Mouse (Mus musculus) ES-E14 (cell line): ENCODE results near the gene Msantd2. TPM values are rescaled to one million over a fixed set of nuclear protein-coding genes. Genes with fewer than 3 reads are reported as not detected.

Experiments
- DNase-seq: peaks from one replicate; pipeline ENCODE4 v3.0.0-alpha.2; 2013; ENCODE audit warnings: low read depth, low spot score
- H3K27ac ChIP-seq: 2 replicates; pipeline ENCODE4 v1.5.1; 2012; ENCODE audit warnings: low read depth, mild to moderate bottlenecking, low read length, moderate library complexity, mixed read lengths; ENCODE audit not compliant: poor library complexity, insufficient read depth, severe bottlenecking
- H3K36me3 ChIP-seq: 2 replicates; pipeline ENCODE4 v1.6.1; 2012; ENCODE audit warnings: mild to moderate bottlenecking, low read length, moderate library complexity, mixed read lengths; ENCODE audit not compliant: control insufficient read depth, poor library complexity, insufficient read depth, severe bottlenecking
- H3K4me1 ChIP-seq, 2 experiments: fragments of 150-350 bp in 1 of 2; sonication (generic) in 1 of 2; 2 replicates each; pipeline ENCODE4 v1.6.1; 2012; ENCODE audit warnings: low read length in 2 of 2, mild to moderate bottlenecking in 1 of 2, mixed read lengths in 1 of 2; ENCODE audit not compliant: control insufficient read depth in 2 of 2, insufficient read depth in 2 of 2, poor library complexity in 1 of 2
- H3K4me3 ChIP-seq, 2 experiments: fragments of 150-350 bp in 1 of 2; sonication (generic) in 1 of 2; 2 replicates each; pipeline ENCODE4 v1.5.1; 2012; ENCODE audit warnings: low read length in 2 of 2, low read depth in 1 of 2, mild to moderate bottlenecking in 1 of 2, mixed read lengths in 1 of 2; ENCODE audit not compliant: insufficient read depth in 1 of 2, poor library complexity in 1 of 2, severe bottlenecking in 1 of 2
- H3K9ac ChIP-seq: 2 replicates; pipeline ENCODE4 v1.6.1; 2012; ENCODE audit warnings: low read depth, mild to moderate bottlenecking, low read length, mixed read lengths; ENCODE audit not compliant: poor library complexity, insufficient read depth, severe bottlenecking
- H3K9me3 ChIP-seq: fragments of 150-350 bp; sonication (generic); 2 replicates; pipeline ENCODE4 v1.6.1; 2012; ENCODE audit warnings: low read depth, mild to moderate bottlenecking, low read length; ENCODE audit not compliant: control insufficient read depth, insufficient read depth
- CHD2 ChIP-seq: IDR thresholded peaks from 2 replicates; pipeline ENCODE4 v1.6.1; 2014; ENCODE audit warnings: mild to moderate bottlenecking, low read depth, low read length, inconsistent platforms
- HCFC1 ChIP-seq: IDR thresholded peaks from 2 replicates; pipeline ENCODE4 v1.6.1; 2012; ENCODE audit warnings: low read length, inconsistent platforms, borderline replicate concordance; ENCODE audit not compliant: insufficient read depth
- MAFK ChIP-seq: IDR thresholded peaks from 2 replicates; pipeline ENCODE4 v1.6.1; 2014; ENCODE audit warnings: mild to moderate bottlenecking, low read depth, low read length, inconsistent platforms; ENCODE audit not compliant: insufficient read depth
- ZC3H11A ChIP-seq: IDR thresholded peaks from 2 replicates; pipeline ENCODE4 v1.6.1; 2012; ENCODE audit warnings: low read depth, mild to moderate bottlenecking, inconsistent platforms, low read length, borderline replicate concordance
- ZNF384 ChIP-seq: IDR thresholded peaks from 2 replicates; pipeline ENCODE4 v1.6.1; 2012; ENCODE audit warnings: low read depth, low read length, inconsistent platforms
- in situ Hi-C, 2 experiments: fragments of 600-800 bp; cut with MboI; formaldehyde crosslinking; loops; one replicate each; pipeline ENCODE4 v1.15.1; 2025; ENCODE audit warnings: low sequenced_read_pairs in 2 of 2, inconsistent platforms in 1 of 2; ENCODE audit not compliant: unreplicated experiment in 2 of 2
- total RNA-seq: library from RNA; depleted of rRNA; stranded (reverse); fragments of 300-350 nt; gene quantifications from 2 replicates; pipeline ENCODE4 v1.2.3, GENCODE M21; 2012

Gene Msantd2
- total RNA-seq, 1 experiment = 81.3 TPM

DNA sequence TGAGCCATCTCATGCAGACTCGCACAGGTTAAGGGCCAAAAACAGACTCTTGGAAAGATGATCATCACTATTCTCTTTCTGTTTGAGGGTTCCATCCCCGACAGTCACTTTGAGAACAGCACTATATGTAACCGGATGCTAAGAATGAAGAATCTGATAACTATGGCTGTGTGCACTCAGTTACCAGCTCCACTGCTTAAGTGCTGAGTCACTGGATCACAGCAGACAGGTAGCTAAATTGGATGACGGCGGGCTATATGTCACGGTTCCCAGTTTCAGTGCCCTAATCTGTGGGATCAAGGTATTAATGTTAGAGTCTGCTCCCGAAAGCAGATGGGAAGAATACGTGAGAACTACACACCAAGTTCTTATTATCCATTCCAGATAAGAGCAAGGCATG is 33.3 kb upstream of the Msantd2 start:
- Histone ChIP-seq H3K27ac (no peak overlapping the region), H3K9ac (no peak overlapping the region), H3K36me3 (no peaks in the 10 kb centered on the region), H3K9me3 (no peaks in the 10 kb centered on the region), H3K4me3 (0 out of 4 replicates have a peak overlapping the region, but pooled peaks of 1 of the 2 experiments have one; percentile 37), H3K4me1 (peaks cover 5 to 7% of the 10 kb centered on the region in 2 experiments; a peak in 2 of 4 replicates)
- in situ Hi-C loops = no loop called here
- no peak for DNase-seq
- TF ChIP-seq CHD2 = no peak
- peak; percentile 68 for TF ChIP-seq MAFK
- no peak for TF ChIP-seq ZC3H11A
- TF ChIP-seq HCFC1 = no peak
- no peak for TF ChIP-seq ZNF384

DNA sequence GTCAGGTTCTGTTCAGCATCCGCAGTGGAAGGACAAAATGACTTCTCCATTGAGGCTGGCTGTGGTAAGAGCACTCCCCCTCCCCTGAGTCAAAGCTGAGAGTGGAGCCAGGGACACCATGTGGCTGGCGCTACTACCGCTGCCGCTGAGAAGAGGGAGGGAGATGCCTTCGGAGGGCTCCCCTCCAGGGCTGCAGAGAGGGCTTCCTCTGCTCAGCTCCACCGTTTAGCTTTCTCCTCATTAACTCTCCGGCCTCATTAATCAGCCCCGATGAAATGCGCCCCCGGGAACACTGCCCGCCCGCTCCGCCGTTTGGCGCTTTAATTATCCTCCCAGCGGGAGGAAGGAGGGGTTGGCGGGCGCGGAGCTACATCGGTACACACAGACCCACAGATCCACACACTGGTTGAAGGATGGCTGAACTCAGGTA is 32.6 kb upstream of the Msantd2 start:
- in situ Hi-C loops = no loop called here
- peak overlapping the region; percentile 1; the same call in 1 of the 2 replicates for H3K9ac ChIP-seq
- no peaks in the 10 kb centered on the region for H3K9me3 ChIP-seq
- H3K4me3 ChIP-seq = peak overlapping the region; percentile 37 to 52; a peak in 3 of 4 replicates
- peaks cover 5 to 7% of the 10 kb centered on the region in 2 experiments; a peak in 2 of 4 replicates for H3K4me1 ChIP-seq
- H3K27ac ChIP-seq = no peak overlapping the region
- TF ChIP-seq CHD2 (no peak), ZC3H11A (no peak), ZNF384 (no peak), MAFK (no peak), HCFC1 (no peak)
- no peaks in the 10 kb centered on the region for H3K36me3 ChIP-seq
- no peak for DNase-seq

DNA sequence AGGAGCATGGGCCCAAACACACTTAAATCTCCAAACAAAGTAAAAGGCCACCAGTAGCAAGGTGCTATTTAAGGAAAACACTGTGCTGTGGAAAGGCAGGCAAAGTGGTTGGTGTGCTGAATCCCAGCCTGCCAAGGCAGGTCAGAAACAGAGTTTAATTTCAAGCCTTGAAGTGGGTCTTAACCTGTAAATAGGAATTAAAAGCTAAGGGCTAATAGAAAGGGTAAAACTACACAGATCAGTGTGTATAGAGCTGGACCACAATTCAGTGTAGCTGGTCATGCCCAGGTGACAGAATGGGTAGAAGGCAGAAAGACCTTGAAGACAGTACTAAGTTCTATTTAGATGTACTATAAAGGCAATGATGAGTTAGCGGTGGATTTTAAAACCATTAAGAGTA is 32.0 kb upstream of the Msantd2 start:
- peaks cover 5 to 7% of the 10 kb centered on the region in 2 experiments; a peak in 2 of 4 replicates for H3K4me1 ChIP-seq

DNA sequence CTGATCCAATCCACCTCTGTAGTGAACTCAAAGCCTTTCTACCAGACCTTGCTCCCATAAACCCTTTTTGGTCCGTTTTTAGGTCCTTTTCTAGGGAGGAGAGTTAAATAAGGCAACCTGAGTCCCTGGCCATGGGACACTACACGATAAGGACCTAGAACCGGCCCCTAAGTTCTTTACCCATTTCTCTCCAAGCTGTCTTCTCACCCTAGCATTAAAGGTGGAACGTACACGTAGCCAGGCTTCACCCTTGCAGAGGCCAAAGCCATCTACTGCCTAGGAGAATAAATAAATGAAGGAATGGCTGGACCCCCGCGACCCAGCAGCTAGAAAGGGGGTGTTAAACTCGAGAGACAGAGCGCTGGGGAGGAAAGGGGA is 29.5 kb upstream of the Msantd2 start:
- H3K27ac ChIP-seq = no peak overlapping the region
- TF ChIP-seq ZNF384 (no peak), HCFC1 (no peak), MAFK (no peak), ZC3H11A (no peak), CHD2 (no peak)
- H3K9ac ChIP-seq = no peak overlapping the region; the same call in 1 of the 2 replicates
- DNase-seq = no peak
- peaks cover 5% of the 10 kb centered on the region in 2 experiments; a peak in 2 of 4 replicates for H3K4me1 ChIP-seq
- in situ Hi-C loops = no loop called here
- no peaks in the 10 kb centered on the region for H3K36me3 ChIP-seq
- H3K9me3 ChIP-seq = no peaks in the 10 kb centered on the region
- H3K4me3 ChIP-seq = peak overlapping the region; percentile 62

More for the DNA sequence above, 32.0 kb upstream of the Msantd2 start:
- no peaks in the 10 kb centered on the region for H3K36me3 ChIP-seq
- DNase-seq = no peak
- no peak overlapping the region for H3K9ac ChIP-seq
- H3K27ac ChIP-seq = no peak overlapping the region
- TF ChIP-seq CHD2 (no peak), MAFK (no peak), ZC3H11A (no peak), ZNF384 (no peak), HCFC1 (no peak)
- no peak overlapping the region for H3K4me3 ChIP-seq
- H3K9me3 ChIP-seq = no peaks in the 10 kb centered on the region
- in situ Hi-C loops = no loop called here
